Mouse (Mus musculus): ENCODE measurements around the gene Fank1. TPM values are rescaled to one million over a fixed set of nuclear protein-coding genes. Genes with fewer than 3 reads are reported as not detected.

The Fank1 gene
- polyA plus RNA-seq, 1 experiment: not detected

DNA sequence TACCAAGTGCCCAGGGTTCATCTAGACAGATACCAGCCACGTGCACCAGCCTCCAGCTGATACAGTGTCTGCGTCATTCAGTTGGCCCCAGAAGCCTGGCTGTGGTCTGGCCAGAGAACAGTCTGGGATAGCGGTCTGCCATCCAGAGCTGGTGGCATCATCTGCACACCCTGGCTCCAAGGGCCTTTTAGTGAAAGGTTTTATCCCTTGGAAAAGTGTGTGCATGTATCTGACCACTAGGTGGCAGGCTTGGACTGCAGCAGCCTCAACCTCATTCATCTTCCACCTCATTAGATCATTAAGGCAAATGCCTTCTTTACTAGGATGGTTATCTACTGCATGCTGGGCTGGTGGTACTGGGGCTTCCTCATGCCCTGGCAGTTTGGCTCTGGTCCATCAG lies 79.6 kb downstream of the Fank1 start:
- Histone ChIP-seq H3K27me3 (replicated peaks) (peaks cover 2% of the 10 kb centered on the region), H3K36me3 (replicated peaks; ENCODE audit: low read length) (no peaks in the 10 kb centered on the region), H3K4me3 (replicated peaks) (no peak overlapping the region), H3K4me1 (no peaks in the 10 kb centered on the region), H3K9me3 (no peaks in the 10 kb centered on the region)
- TF ChIP-seq GATA1 (IDR thresholded peaks at IDR 0.05; ENCODE audit: borderline replicate concordance, low read length) (no peak), FLI1 (IDR thresholded peaks at IDR 0.05; ENCODE audit: low read length) (no peak)

DNA sequence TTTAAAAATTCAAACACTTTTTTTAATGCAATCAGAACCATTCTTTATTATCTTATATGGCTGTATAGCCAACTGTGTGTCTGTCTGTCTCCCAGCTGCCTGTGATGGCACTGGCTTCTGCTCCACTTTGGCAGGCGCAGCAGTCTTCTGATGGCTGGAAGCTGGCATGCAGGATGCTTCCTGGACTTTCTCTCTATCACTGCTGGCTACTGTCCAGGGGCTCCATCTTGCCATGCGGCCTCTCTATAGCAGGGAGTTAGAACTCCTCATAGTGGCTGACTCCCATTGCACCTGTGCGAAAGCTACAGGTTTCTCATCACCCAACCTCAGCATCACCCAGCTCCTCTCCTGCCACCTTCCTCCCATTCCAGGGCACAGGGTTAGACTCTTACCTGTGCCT lies 81.8 kb downstream of the Fank1 start:
- no peak overlapping the region for H3K4me3 ChIP-seq (replicated peaks)
- peaks cover 2% of the 10 kb centered on the region for H3K27me3 ChIP-seq (replicated peaks)
- no peaks in the 10 kb centered on the region for H3K9me3 ChIP-seq
- TF ChIP-seq FLI1 (IDR thresholded peaks at IDR 0.05; ENCODE audit: low read length): no peak
- no peak for TF ChIP-seq GATA1 (IDR thresholded peaks at IDR 0.05; ENCODE audit: borderline replicate concordance, low read length)
- H3K36me3 ChIP-seq (replicated peaks; ENCODE audit: low read length): no peaks in the 10 kb centered on the region
- no peaks in the 10 kb centered on the region for H3K4me1 ChIP-seq

DNA sequence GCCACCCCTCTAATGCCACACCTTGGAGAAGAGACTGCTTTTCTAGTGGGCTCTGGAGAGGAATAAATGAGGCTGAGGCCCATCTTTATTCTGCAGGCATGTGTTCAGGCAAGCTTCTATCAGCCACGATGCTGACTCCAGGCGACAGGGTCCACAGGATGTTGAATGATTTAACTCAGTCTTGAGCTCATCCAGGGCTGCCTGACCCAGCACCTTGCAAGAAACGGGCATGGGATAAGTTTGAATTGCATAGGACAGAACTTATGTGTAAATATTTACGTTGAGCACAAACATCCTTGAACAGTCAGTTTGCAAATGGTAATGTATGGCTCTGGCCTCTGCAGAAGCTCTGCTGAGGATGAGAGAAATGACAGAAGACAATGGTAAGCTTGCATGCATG lies 82.9 kb downstream of the Fank1 start:
- no peak for TF ChIP-seq GATA1 (IDR thresholded peaks at IDR 0.05; ENCODE audit: borderline replicate concordance, low read length)
- TF ChIP-seq FLI1 (IDR thresholded peaks at IDR 0.05; ENCODE audit: low read length): no peak
- peaks cover 2% of the 10 kb centered on the region for H3K27me3 ChIP-seq (replicated peaks)
- H3K4me3 ChIP-seq (replicated peaks): no peak overlapping the region
- H3K9me3 ChIP-seq: no peaks in the 10 kb centered on the region
- no peaks in the 10 kb centered on the region for H3K4me1 ChIP-seq
- H3K36me3 ChIP-seq (replicated peaks; ENCODE audit: low read length): no peaks in the 10 kb centered on the region

DNA sequence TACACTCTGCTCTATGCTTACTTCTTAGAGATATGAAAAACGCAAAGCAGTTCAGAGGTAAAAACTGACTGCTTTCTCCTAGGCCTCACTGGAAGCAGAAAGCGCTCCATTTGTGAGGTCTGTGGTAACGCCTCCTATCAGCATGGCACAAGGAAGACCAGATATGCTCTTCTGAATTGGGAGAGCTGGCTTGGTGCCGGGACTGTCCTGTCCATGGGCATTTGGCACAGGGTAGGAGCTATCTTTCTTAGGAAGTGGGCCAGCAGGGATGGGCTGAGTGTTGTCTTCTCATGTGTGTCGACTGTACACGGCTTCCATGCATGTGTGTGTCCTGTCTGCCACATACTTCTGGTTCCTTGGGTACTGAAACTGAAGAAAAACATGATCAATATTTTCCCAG lies 85.6 kb downstream of the Fank1 start:
- peaks cover 6% of the 10 kb centered on the region; the same call in 1 of the 2 replicates for H3K4me1 ChIP-seq
- H3K9me3 ChIP-seq: no peaks in the 10 kb centered on the region; the same call in 1 of the 2 replicates
- no peak for TF ChIP-seq FLI1 (IDR thresholded peaks at IDR 0.05; ENCODE audit: low read length)
- TF ChIP-seq GATA1 (IDR thresholded peaks at IDR 0.05; ENCODE audit: borderline replicate concordance, low read length): no peak
- H3K4me3 ChIP-seq (replicated peaks): no peak overlapping the region
- H3K27me3 ChIP-seq (replicated peaks): peaks cover 2% of the 10 kb centered on the region
- H3K36me3 ChIP-seq (replicated peaks; ENCODE audit: low read length): no peaks in the 10 kb centered on the region

DNA sequence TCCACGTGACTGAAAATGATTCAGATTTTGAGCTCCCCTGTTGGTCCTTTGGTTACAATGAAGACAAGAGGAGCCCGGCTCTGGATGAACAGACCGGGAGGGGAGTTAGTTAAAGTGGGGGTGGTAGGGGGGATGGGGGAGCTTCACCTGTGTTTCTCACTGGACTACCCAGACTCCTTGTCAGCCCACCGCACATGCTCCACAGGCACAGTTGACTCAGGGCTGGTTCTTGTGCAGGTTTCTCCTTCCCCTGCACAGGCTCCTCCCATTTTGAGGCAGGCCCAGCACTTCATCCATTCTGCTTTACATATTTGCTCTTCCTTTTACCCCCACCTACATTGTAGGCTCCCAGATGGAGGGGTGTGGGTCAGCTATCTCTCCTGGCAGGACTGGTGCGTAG lies 86.1 kb downstream of the Fank1 start:
- H3K4me3 ChIP-seq (replicated peaks): no peak overlapping the region
- peaks cover 6% of the 10 kb centered on the region; the same call in 1 of the 2 replicates for H3K4me1 ChIP-seq
- TF ChIP-seq FLI1 (IDR thresholded peaks at IDR 0.05; ENCODE audit: low read length) (no peak), GATA1 (IDR thresholded peaks at IDR 0.05; ENCODE audit: borderline replicate concordance, low read length) (no peak)
- no peaks in the 10 kb centered on the region for H3K36me3 ChIP-seq (replicated peaks; ENCODE audit: low read length)
- H3K27me3 ChIP-seq (replicated peaks): peaks cover 2% of the 10 kb centered on the region
- no peaks in the 10 kb centered on the region; the same call in 1 of the 2 replicates for H3K9me3 ChIP-seq

DNA sequence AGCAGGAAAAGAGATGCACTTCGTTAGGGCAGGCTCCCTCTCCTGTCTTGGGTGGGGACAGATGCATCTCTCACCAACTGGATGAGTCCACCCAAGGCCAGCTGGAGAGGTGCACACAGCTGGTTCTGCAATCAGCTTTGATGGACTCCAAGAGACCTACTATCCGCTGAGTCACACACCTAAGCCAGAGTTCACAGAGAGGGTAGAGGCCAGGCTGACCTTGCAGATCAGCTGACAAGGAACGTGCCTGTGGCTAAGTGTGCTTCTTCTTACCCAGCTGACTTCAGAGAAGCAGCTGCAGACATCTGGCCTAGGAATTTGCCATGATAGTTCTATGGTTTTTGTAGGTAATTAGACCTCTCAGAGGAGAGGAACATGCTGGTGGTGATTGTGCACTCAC lies 86.5 kb downstream of the Fank1 start:
- no peaks in the 10 kb centered on the region; the same call in 1 of the 2 replicates for H3K9me3 ChIP-seq
- H3K36me3 ChIP-seq (replicated peaks; ENCODE audit: low read length): no peaks in the 10 kb centered on the region
- H3K4me1 ChIP-seq: peaks cover 6% of the 10 kb centered on the region; the same call in 1 of the 2 replicates
- no peak overlapping the region for H3K4me3 ChIP-seq (replicated peaks)
- TF ChIP-seq GATA1 (IDR thresholded peaks at IDR 0.05; ENCODE audit: borderline replicate concordance, low read length): no peak
- no peak for TF ChIP-seq FLI1 (IDR thresholded peaks at IDR 0.05; ENCODE audit: low read length)
- no peaks in the 10 kb centered on the region for H3K27me3 ChIP-seq (replicated peaks)

DNA sequence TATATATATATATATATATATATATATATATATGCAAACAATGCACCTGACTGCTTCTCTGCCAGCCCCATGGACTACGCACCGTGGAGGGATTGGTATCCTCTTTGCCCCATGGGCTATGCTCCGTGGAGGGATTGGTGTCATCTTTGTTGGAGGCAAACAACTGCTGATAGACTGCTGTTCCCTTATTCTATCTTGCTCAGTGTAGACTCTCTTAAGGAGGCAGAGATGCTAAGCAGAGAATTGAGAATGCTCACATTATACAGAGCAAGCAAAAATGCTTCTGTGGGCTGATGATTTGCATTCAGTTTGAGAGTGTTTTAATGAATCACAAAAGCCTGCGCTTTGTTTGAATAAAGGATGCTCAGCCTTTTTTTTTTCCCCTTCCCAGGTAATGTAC lies 87.0 kb downstream of the Fank1 start:
- H3K4me3 ChIP-seq (replicated peaks): no peak overlapping the region
- H3K4me1 ChIP-seq: peaks cover 6% of the 10 kb centered on the region; the same call in 1 of the 2 replicates
- no peaks in the 10 kb centered on the region for H3K27me3 ChIP-seq (replicated peaks)
- TF ChIP-seq FLI1 (IDR thresholded peaks at IDR 0.05; ENCODE audit: low read length) (no peak), GATA1 (IDR thresholded peaks at IDR 0.05; ENCODE audit: borderline replicate concordance, low read length) (no peak)
- no peaks in the 10 kb centered on the region for H3K36me3 ChIP-seq (replicated peaks; ENCODE audit: low read length)
- no peaks in the 10 kb centered on the region; the same call in 1 of the 2 replicates for H3K9me3 ChIP-seq

DNA sequence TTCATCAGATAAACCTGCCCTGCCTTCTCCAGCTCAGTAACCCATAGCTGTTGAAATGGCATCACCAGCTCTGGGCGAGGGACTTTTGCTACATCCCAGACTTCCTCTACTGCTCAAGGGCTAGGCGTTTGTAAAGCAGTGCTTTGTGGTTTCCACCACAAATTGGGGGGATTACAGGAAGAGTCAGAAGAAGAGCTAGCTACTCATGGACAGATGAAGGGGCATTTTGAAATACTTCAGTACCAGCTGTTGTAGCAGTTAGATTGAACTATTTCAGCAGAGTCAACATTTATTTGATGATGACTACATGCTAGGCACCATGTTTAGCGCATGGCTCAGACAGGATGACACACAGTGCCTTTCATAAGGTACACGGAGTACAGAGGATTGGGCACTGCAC lies 93.6 kb downstream of the Fank1 start:
- H3K36me3 ChIP-seq (replicated peaks; ENCODE audit: low read length): no peaks in the 10 kb centered on the region
- peaks cover 3% of the 10 kb centered on the region for H3K27me3 ChIP-seq (replicated peaks)
- no peak overlapping the region for H3K4me3 ChIP-seq (replicated peaks)
- TF ChIP-seq FLI1 (IDR thresholded peaks at IDR 0.05; ENCODE audit: low read length) (no peak), GATA1 (IDR thresholded peaks at IDR 0.05; ENCODE audit: borderline replicate concordance, low read length) (no peak)
- H3K4me1 ChIP-seq: peaks cover 6% of the 10 kb centered on the region; the same call in 1 of the 2 replicates
- H3K9me3 ChIP-seq: no peaks in the 10 kb centered on the region; the same call in 1 of the 2 replicates

DNA sequence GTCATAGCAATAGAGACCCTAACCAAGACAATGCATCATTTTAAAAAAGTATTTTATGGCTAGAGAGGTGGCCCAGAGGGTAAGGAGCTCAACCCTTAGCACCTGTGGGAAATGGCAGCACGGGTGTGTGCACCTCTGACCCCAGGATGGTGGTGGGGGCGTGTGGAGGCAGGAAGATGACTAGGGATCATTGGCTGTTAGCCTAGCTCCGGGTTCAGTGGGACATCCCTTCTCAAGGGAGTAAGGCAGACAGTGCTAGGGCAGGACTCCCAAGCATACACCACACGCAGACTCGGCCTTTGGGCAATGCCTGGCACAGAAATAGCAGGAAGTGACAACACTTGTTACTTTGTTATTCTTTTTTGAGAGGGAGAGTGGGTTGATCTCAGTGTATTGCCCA lies 96.0 kb downstream of the Fank1 start:
- no peak overlapping the region for H3K4me3 ChIP-seq (replicated peaks)
- TF ChIP-seq FLI1 (IDR thresholded peaks at IDR 0.05; ENCODE audit: low read length) (no peak), GATA1 (IDR thresholded peaks at IDR 0.05; ENCODE audit: borderline replicate concordance, low read length) (no peak)
- H3K27me3 ChIP-seq (replicated peaks): peaks cover 3% of the 10 kb centered on the region
- no peaks in the 10 kb centered on the region for H3K4me1 ChIP-seq
- no peaks in the 10 kb centered on the region for H3K36me3 ChIP-seq (replicated peaks; ENCODE audit: low read length)
- H3K9me3 ChIP-seq: no peaks in the 10 kb centered on the region; the same call in 1 of the 2 replicates

DNA sequence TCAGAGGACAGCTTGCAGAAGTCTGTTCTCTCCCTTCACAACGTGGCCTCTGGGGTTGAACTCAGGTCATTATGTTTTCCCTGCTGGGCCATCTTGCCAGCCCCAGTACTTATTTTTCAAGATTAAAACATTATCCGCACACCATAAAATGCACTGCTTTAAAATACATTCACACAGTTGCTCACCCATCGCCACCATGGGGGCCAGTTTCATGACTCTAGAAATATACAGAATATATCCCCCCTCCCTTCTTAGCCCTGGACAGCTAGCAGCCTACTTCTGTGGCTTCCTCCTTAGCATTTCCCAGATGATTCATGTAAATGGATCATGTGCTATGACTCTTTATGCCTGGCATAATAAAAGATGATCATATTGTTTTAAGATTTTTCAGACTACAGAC lies 99.5 kb downstream of the Fank1 start:
- Histone ChIP-seq H3K4me1 (no peaks in the 10 kb centered on the region), H3K27me3 (replicated peaks) (no peaks in the 10 kb centered on the region), H3K9me3 (peaks cover 8% of the 10 kb centered on the region), H3K4me3 (replicated peaks) (no peak overlapping the region), H3K36me3 (replicated peaks; ENCODE audit: low read length) (no peaks in the 10 kb centered on the region)
- TF ChIP-seq GATA1 (IDR thresholded peaks at IDR 0.05; ENCODE audit: borderline replicate concordance, low read length) (no peak), FLI1 (IDR thresholded peaks at IDR 0.05; ENCODE audit: low read length) (no peak)
